Mouse (Mus musculus) macrophage (primary cell): ENCODE results near the gene Crybg1. TPM values are rescaled to one million over a fixed set of nuclear protein-coding genes. Genes with fewer than 3 reads are reported as not detected.

Experiments
- H3K27ac ChIP-seq: fragments of 350-480 bp; formaldehyde crosslinking; 2 replicates; pipeline ENCODE4 v1.9.0; 2021
- H3K36me3 ChIP-seq: fragments of 350-480 bp; formaldehyde crosslinking; 2 replicates; pipeline ENCODE4 v1.9.0; 2021; ENCODE audit errors: inconsistent target
- H3K4me3 ChIP-seq: fragments of 350-480 bp; formaldehyde crosslinking; 2 replicates; pipeline ENCODE4 v1.9.0; 2021; ENCODE audit errors: inconsistent target
- H3K79me2 ChIP-seq: fragments of 350-480 bp; formaldehyde crosslinking; 2 replicates; pipeline ENCODE4 v1.9.0; 2021; ENCODE audit errors: inconsistent target
- WGBS: methylation state at CpG from one replicate; pipeline ENCODE4 v1.1.7; 2026; ENCODE audit warnings: inconsistent platforms; ENCODE audit not compliant: missing documents; 5-methylcytosine and 5-hydroxymethylcytosine counted together
- polyA plus RNA-seq: library from polyadenylated mRNA; stranded (reverse); fragments of 250-400 nt; gene quantifications from 3 replicates; pipeline ENCODE4 v1.2.4, GENCODE M21; 2018; ENCODE audit warnings: inconsistent platforms
- total RNA-seq, 78 experiments: library from RNA; depleted of rRNA; stranded (reverse); fragments of 250-400 nt; gene quantifications; 1 replicate in 9 of 78; 2 replicates in 24 of 78; 3 replicates in 43 of 78; 4 replicates in 2 of 78; pipeline ENCODE4 v1.2.4; 2018; ENCODE audit warnings: inconsistent platforms in 56 of 78

Crybg1 gene
- total RNA-seq (2018; cell fraction: chromatin; rRNA removed) = 100 to 1,000 TPM in 1 of 26 experiments, 10 to 100 TPM in 25; 18.5 to 141 (median 45.8) TPM
- 10 to 100 TPM; 25.3 to 59.3 (median 37.3) TPM for total RNA-seq (2018; cell fraction: cytosol; rRNA removed)
- total RNA-seq (2018; cell fraction: nucleus; rRNA removed) = 100 to 1,000 TPM in 1 of 26 experiments, 10 to 100 TPM in 25; 25.6 to 129 (median 59.8) TPM
- polyA plus RNA-seq = 19.6 to 26.8 TPM (median 25.1 TPM) in 3 replicates

GRCm38 (mm10) chr10:44148337-44149317 is at the start of gene Crybg1:
TSS of gene Crybg1 (minus strand) at chr10:44148853.
- no peak within 1 kb of the TSS for H3K4me3 ChIP-seq
- no peak within 1 kb of the TSS for H3K27ac ChIP-seq
- WGBS = 15% methylated on average over 53 of the region's 53 CpGs
- no peaks in the 10 kb centered on the region for H3K36me3 ChIP-seq
- no peaks in the 10 kb centered on the region for H3K79me2 ChIP-seq

- H3K4me3 ChIP-seq = no peak overlapping the region
- no peaks in the 10 kb centered on the region for H3K79me2 ChIP-seq
- H3K36me3 ChIP-seq = no peaks in the 10 kb centered on the region
- H3K27ac ChIP-seq = no peak overlapping the region
- 5% methylated on average over 1 of the region's 1 CpGs for WGBS
Measured at GRCm38 (mm10) chr10:44177365-44177764, 28.7 kb upstream of the Crybg1 start.

GRCm38 (mm10) chr10:44176548-44176947 is 27.9 kb upstream of the Crybg1 start:
- Histone ChIP-seq H3K36me3 (no peaks in the 10 kb centered on the region), H3K4me3 (no peak overlapping the region), H3K27ac (no peak overlapping the region), H3K79me2 (no peaks in the 10 kb centered on the region)

- H3K79me2 ChIP-seq = no peaks in the 10 kb centered on the region
- no peaks in the 10 kb centered on the region for H3K36me3 ChIP-seq
- H3K27ac ChIP-seq = no peak overlapping the region
- H3K4me3 ChIP-seq = no peak overlapping the region
- WGBS = 12% methylated on average over 4 of the region's 5 CpGs
Measured at GRCm38 (mm10) chr10:44176120-44176519, 27.5 kb upstream of the Crybg1 start.

- no peak overlapping the region for H3K27ac ChIP-seq
- WGBS = 90% methylated on average over 12 of the region's 12 CpGs
Measured at GRCm38 (mm10) chr10:44170145-44170544, 21.5 kb upstream of the Crybg1 start.

GRCm38 (mm10) chr10:44167061-44167460 is 18.4 kb upstream of the Crybg1 start:
- H3K36me3 ChIP-seq = no peaks in the 10 kb centered on the region
- WGBS = 89% methylated on average over 5 of the region's 5 CpGs
- no peak overlapping the region for H3K4me3 ChIP-seq
- H3K27ac ChIP-seq = no peak overlapping the region
- no peaks in the 10 kb centered on the region for H3K79me2 ChIP-seq

More at GRCm38 (mm10) chr10:44170145-44170544, 21.5 kb upstream of the Crybg1 start:
- no peaks in the 10 kb centered on the region for H3K79me2 ChIP-seq
- H3K4me3 ChIP-seq = no peak overlapping the region
- no peaks in the 10 kb centered on the region for H3K36me3 ChIP-seq

- Histone ChIP-seq H3K4me3 (no peak overlapping the region), H3K27ac (no peak overlapping the region), H3K79me2 (no peaks in the 10 kb centered on the region), H3K36me3 (no peaks in the 10 kb centered on the region)
- WGBS = 91% methylated on average over 8 of the region's 8 CpGs
Measured at GRCm38 (mm10) chr10:44164258-44164975, 15.8 kb upstream of the Crybg1 start.

GRCm38 (mm10) chr10:44163028-44163427 is 14.4 kb upstream of the Crybg1 start:
- Histone ChIP-seq H3K27ac (no peak overlapping the region), H3K36me3 (no peaks in the 10 kb centered on the region), H3K4me3 (no peak overlapping the region), H3K79me2 (no peaks in the 10 kb centered on the region)
- WGBS = 61% methylated on average over 4 of the region's 4 CpGs

- WGBS = 55% methylated on average over 4 of the region's 4 CpGs
- H3K27ac ChIP-seq = no peak overlapping the region
- H3K79me2 ChIP-seq = no peaks in the 10 kb centered on the region
- no peaks in the 10 kb centered on the region for H3K36me3 ChIP-seq
- H3K4me3 ChIP-seq = no peak overlapping the region
Measured at GRCm38 (mm10) chr10:44160150-44160549, 11.5 kb upstream of the Crybg1 start.

- Histone ChIP-seq H3K79me2 (no peaks in the 10 kb centered on the region), H3K27ac (no peak overlapping the region), H3K4me3 (no peak overlapping the region), H3K36me3 (no peaks in the 10 kb centered on the region)
- WGBS = 92% methylated on average over 2 of the region's 2 CpGs
Measured at GRCm38 (mm10) chr10:44157489-44157888, 8.8 kb upstream of the Crybg1 start.

GRCm38 (mm10) chr10:44150501-44150900 is 1.8 kb upstream of the Crybg1 start:
- WGBS = 100% methylated on average over 2 of the region's 2 CpGs
- Histone ChIP-seq H3K4me3 (no peak overlapping the region), H3K27ac (no peak overlapping the region), H3K36me3 (no peaks in the 10 kb centered on the region), H3K79me2 (no peaks in the 10 kb centered on the region)

- no peaks in the 10 kb centered on the region for H3K79me2 ChIP-seq
- no peak overlapping the region for H3K4me3 ChIP-seq
- WGBS = 82% methylated on average over 10 of the region's 10 CpGs
- H3K36me3 ChIP-seq = no peaks in the 10 kb centered on the region
- no peak overlapping the region for H3K27ac ChIP-seq
Measured at GRCm38 (mm10) chr10:44143401-44143800, 5.3 kb downstream of the Crybg1 start.

- Histone ChIP-seq H3K27ac (no peak overlapping the region), H3K4me3 (no peak overlapping the region), H3K36me3 (no peaks in the 10 kb centered on the region), H3K79me2 (no peaks in the 10 kb centered on the region)
- 94% methylated on average over 13 of the region's 13 CpGs for WGBS
Measured at GRCm38 (mm10) chr10:44138137-44138855, 10.4 kb downstream of the Crybg1 start.

GRCm38 (mm10) chr10:44126047-44126446 is 22.6 kb downstream of the Crybg1 start:
- H3K79me2 ChIP-seq = no peaks in the 10 kb centered on the region
- no peak overlapping the region for H3K27ac ChIP-seq
- no peak overlapping the region for H3K4me3 ChIP-seq
- no peaks in the 10 kb centered on the region for H3K36me3 ChIP-seq
- WGBS = 82% methylated on average over 5 of the region's 5 CpGs
